Comparison of ENCODE assay signal across 9 mouse cellular contexts in the genomic region with DNA sequence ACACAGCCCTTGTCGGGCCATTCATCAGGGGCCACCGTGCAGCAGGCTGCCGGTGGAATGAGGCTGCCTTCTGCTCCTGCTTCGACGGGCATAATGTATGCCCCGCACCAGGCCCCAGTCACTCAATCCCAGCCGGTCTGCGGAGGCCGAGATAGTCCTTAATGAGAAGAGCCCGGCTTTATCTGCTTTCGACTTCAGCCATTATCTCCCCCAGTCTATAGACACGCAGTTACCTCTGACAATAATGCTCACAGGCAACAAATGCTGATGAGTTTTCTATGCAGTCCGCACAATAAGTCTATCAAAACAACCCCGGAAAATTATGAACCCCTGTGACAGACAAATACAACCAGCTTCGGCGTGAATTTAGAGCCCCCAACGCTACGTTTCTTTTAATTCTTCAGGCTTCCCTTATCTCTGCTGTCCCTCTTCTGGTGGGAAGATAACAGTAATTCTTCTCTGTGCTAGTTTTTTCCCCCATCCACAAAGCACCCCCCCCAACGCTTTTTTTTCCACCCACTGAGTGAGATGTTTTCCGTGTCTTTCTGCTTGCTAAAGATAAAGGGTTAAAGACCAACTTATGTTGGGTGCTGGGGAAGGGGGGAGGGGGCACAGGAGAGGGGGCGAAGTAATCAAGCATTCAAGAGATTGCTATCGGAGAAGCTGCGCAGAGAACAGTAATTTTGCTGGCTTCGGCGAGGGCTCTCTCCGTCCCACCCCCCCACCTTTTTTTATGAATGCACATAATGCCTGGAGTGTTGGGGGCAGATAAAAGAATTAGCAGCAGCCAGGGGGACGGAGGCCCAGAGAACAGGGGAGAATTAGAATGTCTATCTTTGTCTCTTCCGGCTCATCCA.
DNase-seq lines count a peak whose midpoint lies in the region; ATAC-seq lines count a peak whose summit lies in the region.
"Had no signal": no experiment of that assay in that cellular context is flagged by ENCODE, and none has a peak within 500 bp of the region (broad histone marks: within the 10 kb centered on the region; RNA-seq: fewer than 3 reads in every experiment).

No protein-coding gene starts in this region.

- ATAC-seq in heart, embryonic 16.5 days (replicated peaks; ENCODE audit: extremely low read depth, insufficient read depth, low FRiP score) = no peak
- peak; percentile 72 for ATAC-seq in midbrain, embryonic 11.5 days (ENCODE audit: low FRiP score)

- H3K4me1 ChIP-seq in heart, embryonic 16.5 days (ENCODE audit: control insufficient read depth, insufficient read depth, low read length) = no peaks in the 10 kb centered on the region
- peaks cover 33% of the 10 kb centered on the region for H3K4me1 ChIP-seq in hindbrain, embryonic 10.5 days (replicated peaks)
- H3K4me1 ChIP-seq in midbrain, embryonic 11.5 days (ENCODE audit: control insufficient read depth, insufficient read depth, low read length) = peaks cover 6% of the 10 kb centered on the region

- 5% methylated on average over 28 of the region's 28 CpGs for WGBS in heart, embryonic 16.5 days
- 10% methylated on average over 28 of the region's 28 CpGs for WGBS in hindbrain, embryonic 10.5 days
- WGBS in midbrain, embryonic 11.5 days = 8% methylated on average over 28 of the region's 28 CpGs

- DNase-seq in heart, postnatal 25 days (ENCODE audit: low spot score) = no peak
- DNase-seq in c-Kit-positive CD71-positive TER-119-positive erythroid progenitor cells, embryonic 14.5 days (ENCODE audit: low spot score) = peak; percentile 76
- peak; percentile 38 for DNase-seq in hindbrain, embryonic 10.5 days (ENCODE audit: low spot score)
- DNase-seq in midbrain, embryonic 11.5 days (ENCODE audit: low spot score, missing footprints) = peak; percentile 95
- DNase-seq in cerebellum, adult 9-10 months = no peak
- DNase-seq in gastrocnemius, postnatal 36 days = no peak
- no peak for DNase-seq in adrenal gland, adult 2 months
- DNase-seq: gastrocnemius, postnatal 25 days had no signal

- no peaks in the 10 kb centered on the region for H3K36me3 ChIP-seq in heart, embryonic 16.5 days (ENCODE audit: control insufficient read depth, insufficient read depth)
- no peaks in the 10 kb centered on the region for H3K36me3 ChIP-seq in hindbrain, embryonic 10.5 days
- no peaks in the 10 kb centered on the region for H3K36me3 ChIP-seq in midbrain, embryonic 11.5 days (ENCODE audit: control insufficient read depth, insufficient read depth, low read length)

- H3K4me3 ChIP-seq in heart, embryonic 16.5 days (ENCODE audit: low read length) = no peak overlapping the region
- peak overlapping the region; percentile 39 for H3K4me3 ChIP-seq in hindbrain, embryonic 10.5 days
- H3K4me3 ChIP-seq in midbrain, embryonic 11.5 days (ENCODE audit: low read depth, low read length) = no peak overlapping the region

- peak overlapping the region; percentile 36 for H3K4me2 ChIP-seq in heart, embryonic 16.5 days (ENCODE audit: low read depth, low read length)
- peak overlapping the region; percentile 18; the same call in 1 of the 2 replicates for H3K4me2 ChIP-seq in midbrain, embryonic 11.5 days

- H3K9ac ChIP-seq in heart, embryonic 16.5 days (ENCODE audit: low read length) = no peak overlapping the region
- no peak overlapping the region for H3K9ac ChIP-seq in midbrain, embryonic 11.5 days (ENCODE audit: low read length)

- no peaks in the 10 kb centered on the region for H3K9me3 ChIP-seq in heart, embryonic 16.5 days (replicated peaks; ENCODE audit: control insufficient read depth, low read length)
- no peaks in the 10 kb centered on the region for H3K9me3 ChIP-seq in hindbrain, embryonic 10.5 days
- no peaks in the 10 kb centered on the region for H3K9me3 ChIP-seq in midbrain, embryonic 11.5 days (ENCODE audit: control insufficient read depth, low read length)

- no peak overlapping the region for H3K27ac ChIP-seq in heart, embryonic 16.5 days (ENCODE audit: low read length)
- peak overlapping the region; percentile 68 for H3K27ac ChIP-seq in hindbrain, embryonic 10.5 days
- H3K27ac ChIP-seq in midbrain, embryonic 11.5 days (ENCODE audit: low read depth, low read length) = peak overlapping the region; percentile 55; the same call in 1 of the 2 replicates

- intact Hi-C loops in heart, postnatal 25 days (cut with DNase I) = no loop called here
- intact Hi-C loops in gastrocnemius, postnatal 36 days (cut with DNase I) = no loop called here

- H3K27me3 ChIP-seq in heart, embryonic 16.5 days (ENCODE audit: control insufficient read depth, insufficient read depth, low read length) = peaks cover 18% of the 10 kb centered on the region
- peaks cover 77% of the 10 kb centered on the region for H3K27me3 ChIP-seq in hindbrain, embryonic 10.5 days (ENCODE audit: insufficient read depth, poor library complexity, severe bottlenecking)
- peaks cover 29% of the 10 kb centered on the region; the same call in 1 of the 2 replicates for H3K27me3 ChIP-seq in midbrain, embryonic 11.5 days (ENCODE audit: control insufficient read depth, insufficient read depth, low read length)

Comparison
In these comparisons a context has a peak if more than half of its experiments do, and no peak if none do; other contexts are left out.
1. DNase-seq: peak in c-Kit-positive CD71-positive TER-119-positive erythroid progenitor cells, embryonic 14.5 days (single experiment), hindbrain, embryonic 10.5 days (single experiment) and midbrain, embryonic 11.5 days (single experiment); none in heart, postnatal 25 days (single experiment), cerebellum, adult 9-10 months (single experiment), gastrocnemius, postnatal 36 days (0 of 2) and adrenal gland, adult 2 months (single experiment).